Mouse (Mus musculus) cerebellum, postnatal 25 days (tissue): ENCODE results near the gene Ppp1r9a.

Experiments
- DNase-seq, 2 experiments: peaks; one replicate each; pipeline ENCODE4 v3.0.0; 2021; ENCODE audit warnings: mixed read lengths in 2 of 2

The Ppp1r9a gene

GRCm38 (mm10) chr6:5110715-5111048 is 208.0 kb downstream of the Ppp1r9a start:
- DNase-seq, result no peak

- DNase-seq, result no peak
Measured at GRCm38 (mm10) chr6:5113103-5113502, 210.4 kb downstream of the Ppp1r9a start.

GRCm38 (mm10) chr6:5113734-5114133 is 211.0 kb downstream of the Ppp1r9a start:
- no peak for DNase-seq

- DNase-seq, result no peak
Measured at GRCm38 (mm10) chr6:5114857-5115256, 212.1 kb downstream of the Ppp1r9a start.

- DNase-seq, result no peak
Measured at GRCm38 (mm10) chr6:5119181-5119910, 216.6 kb downstream of the Ppp1r9a start.

GRCm38 (mm10) chr6:5120229-5120628 is 217.5 kb downstream of the Ppp1r9a start:
- no peak for DNase-seq

- no peak for DNase-seq
Measured at GRCm38 (mm10) chr6:5129364-5130093, 226.8 kb downstream of the Ppp1r9a start.

GRCm38 (mm10) chr6:5134986-5135385 is 232.3 kb downstream of the Ppp1r9a start:
- no peak for DNase-seq

- no peak for DNase-seq
Measured at GRCm38 (mm10) chr6:5136046-5136445, 233.3 kb downstream of the Ppp1r9a start.

- no peak for DNase-seq
Measured at GRCm38 (mm10) chr6:5138875-5139631, 236.3 kb downstream of the Ppp1r9a start.

- no peak for DNase-seq
Measured at GRCm38 (mm10) chr6:5139666-5140065, 236.9 kb downstream of the Ppp1r9a start.

GRCm38 (mm10) chr6:5147488-5148142 is 244.9 kb downstream of the Ppp1r9a start:
- DNase-seq, result no peak

GRCm38 (mm10) chr6:5149941-5150340 is 247.2 kb downstream of the Ppp1r9a start:
- DNase-seq, result no peak

- peak in 1 of 2 experiments; percentile 18 for DNase-seq
Measured at GRCm38 (mm10) chr6:5151171-5151570, 248.5 kb downstream of the Ppp1r9a start.

- no peak for DNase-seq
Measured at GRCm38 (mm10) chr6:5152185-5152584, 249.5 kb downstream of the Ppp1r9a start.

- DNase-seq, result no peak
Measured at GRCm38 (mm10) chr6:5154786-5155185, 252.1 kb downstream of the Ppp1r9a start.

- no peak for DNase-seq
Measured at GRCm38 (mm10) chr6:5155313-5155927, 252.7 kb downstream of the Ppp1r9a start.

- no peak for DNase-seq
Measured at GRCm38 (mm10) chr6:5156541-5157425, 254.1 kb downstream of the Ppp1r9a start.

GRCm38 (mm10) chr6:5159385-5159791 is 256.7 kb downstream of the Ppp1r9a start:
- DNase-seq, result no peak

- DNase-seq, result no peak
Measured at GRCm38 (mm10) chr6:5162052-5162451, 259.3 kb downstream of the Ppp1r9a start.

- DNase-seq, result no peak
Measured at GRCm38 (mm10) chr6:5163507-5164144, 260.9 kb downstream of the Ppp1r9a start.
